ENCODE assay signal across 19 mouse cellular contexts in the genomic region with DNA sequence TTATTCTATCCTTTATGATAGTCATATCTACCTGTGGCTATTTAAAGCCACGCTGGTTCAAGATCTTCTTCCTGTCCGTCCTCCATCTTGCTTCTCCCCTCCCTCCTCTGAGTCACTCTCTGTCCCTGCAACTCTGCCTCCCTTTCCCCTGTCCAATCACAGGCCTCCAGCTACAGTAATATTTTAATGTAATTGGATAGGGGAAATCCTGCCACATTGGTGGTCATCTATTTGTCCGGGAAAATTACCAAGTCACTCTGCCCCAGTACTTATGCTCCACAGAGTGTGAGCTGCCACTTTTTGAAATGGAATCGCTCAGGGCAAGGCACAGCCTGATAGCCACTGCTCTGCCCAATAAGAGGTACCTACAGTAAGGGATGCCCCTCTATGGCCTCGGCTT.
"Had no signal": no experiment of that assay in that cellular context is flagged by ENCODE, and none has a peak within 500 bp of the region (broad histone marks: within the 10 kb centered on the region; RNA-seq: fewer than 3 reads in every experiment).

No protein-coding gene starts in this region.

- H3K27me3 ChIP-seq: midbrain, embryonic 12.5 days; midbrain, embryonic 15.5 days; neural tube, embryonic 13.5 days; stomach, embryonic 15.5 days had no signal

- H3K27ac ChIP-seq: layer of hippocampus, adult 2 months; left cerebral cortex, adult 2 months; liver, embryonic 14.5 days; midbrain, embryonic 12.5 days; midbrain, embryonic 15.5 days; neural tube, embryonic 13.5 days; stomach, embryonic 15.5 days had no signal

- H3K9ac ChIP-seq: liver, embryonic 14.5 days; liver, postnatal 0 days; lung, embryonic 14.5 days; midbrain, embryonic 12.5 days; midbrain, embryonic 15.5 days; neural tube, embryonic 13.5 days; stomach, embryonic 15.5 days had no signal

- ATAC-seq: liver, postnatal 0 days; midbrain, embryonic 15.5 days had no signal

- H3K4me3 ChIP-seq: layer of hippocampus, adult 2 months; left cerebral cortex, adult 2 months; midbrain, embryonic 12.5 days; midbrain, embryonic 15.5 days; neural tube, embryonic 13.5 days; stomach, embryonic 15.5 days had no signal

- DNase-seq: kidney, adult 9 months; kidney, postnatal 14 days; layer of hippocampus, adult 9-11 months; layer of hippocampus, postnatal 36 days; liver, postnatal 0 days; lung, embryonic 14.5 days; lung, postnatal 10 days; lung, postnatal 4 days; retina, postnatal 1 day; right cerebral cortex, postnatal 25 days; spleen, adult 18-20 months; thymus, postnatal 25 days had no signal

- H3K9me3 ChIP-seq: midbrain, embryonic 12.5 days; midbrain, embryonic 15.5 days; neural tube, embryonic 13.5 days; stomach, embryonic 15.5 days had no signal

- H3K36me3 ChIP-seq: midbrain, embryonic 12.5 days; midbrain, embryonic 15.5 days; neural tube, embryonic 13.5 days; stomach, embryonic 15.5 days had no signal

- H3K4me2 ChIP-seq: lung, embryonic 14.5 days; midbrain, embryonic 12.5 days; midbrain, embryonic 15.5 days; neural tube, embryonic 13.5 days; stomach, embryonic 15.5 days had no signal
